Comparison of ENCODE assay signal across 19 mouse cellular contexts in the genomic region with DNA sequence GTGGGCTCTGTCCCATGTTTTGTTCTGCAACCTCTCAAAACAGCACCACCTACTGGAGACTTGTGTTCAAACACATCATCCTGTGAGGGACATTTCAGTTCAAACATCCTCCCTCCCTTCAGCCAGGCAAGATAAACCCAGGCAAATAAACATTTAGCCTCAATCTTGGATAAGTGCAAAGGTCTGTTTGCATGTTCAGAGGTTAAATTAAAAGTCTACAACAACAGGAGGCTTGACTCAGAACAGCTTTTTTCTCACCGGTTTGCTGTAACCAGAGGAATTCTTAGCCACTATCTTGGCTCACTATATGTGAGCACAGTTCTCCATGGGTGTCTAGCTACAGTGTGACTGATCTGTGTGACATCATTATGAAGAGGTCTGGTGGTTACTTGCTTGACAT. TPM values are rescaled to one million over a fixed set of nuclear protein-coding genes. Genes with fewer than 3 reads are reported as not detected.
DNase-seq lines count a peak whose midpoint lies in the region; ATAC-seq and TF ChIP-seq lines count a peak whose summit lies in the region.
"Had no signal": no experiment of that assay in that cellular context is flagged by ENCODE, and none has a peak within 500 bp of the region (broad histone marks: within the 10 kb centered on the region; RNA-seq: fewer than 3 reads in every experiment).

No protein-coding gene starts in this region.

- no peaks in the 10 kb centered on the region for H3K79me2 ChIP-seq in liver, adult 2 months (ENCODE audit: control insufficient read depth, insufficient read depth, low read length)

- no peaks in the 10 kb centered on the region for H3K36me3 ChIP-seq in forebrain, postnatal 0 days (ENCODE audit: insufficient read depth)
- H3K36me3 ChIP-seq in forebrain, embryonic 14.5 days (ENCODE audit: control insufficient read depth, insufficient read depth, low read length) = no peaks in the 10 kb centered on the region
- no peaks in the 10 kb centered on the region for H3K36me3 ChIP-seq in liver, adult 2 months (ENCODE audit: control insufficient read depth, insufficient read depth, low read length)
- H3K36me3 ChIP-seq in liver, embryonic 12.5 days = no peaks in the 10 kb centered on the region
- H3K36me3 ChIP-seq in midbrain, postnatal 0 days (ENCODE audit: insufficient read depth, low read length) = no peaks in the 10 kb centered on the region
- H3K36me3 ChIP-seq in midbrain, embryonic 14.5 days (ENCODE audit: control insufficient read depth, insufficient read depth, low read length) = no peaks in the 10 kb centered on the region
- no peaks in the 10 kb centered on the region for H3K36me3 ChIP-seq in intestine, postnatal 0 days (ENCODE audit: control insufficient read depth, insufficient read depth)
- H3K36me3 ChIP-seq: heart, embryonic 10.5 days; hindbrain, embryonic 15.5 days had no signal

- peak; percentile 14; the same call in 1 of the 2 replicates for TF ChIP-seq CTCF in forebrain, postnatal 0 days (IDR thresholded peaks at IDR 0.05; ENCODE audit: low read depth)
- TF ChIP-seq CTCF in liver, adult 2 months (IDR thresholded peaks at IDR 0.05; ENCODE audit: low read depth, low read length) = 0 out of 2 replicates have a peak, but pooled peaks have one; percentile 6
- peak; percentile 13; the same call in 1 of the 2 replicates for TF ChIP-seq CTCF in midbrain, postnatal 0 days (IDR thresholded peaks at IDR 0.05)
- no peak for TF ChIP-seq CTCF in intestine, postnatal 0 days (IDR thresholded peaks at IDR 0.05; ENCODE audit: low read depth)

- H3K4me3 ChIP-seq in forebrain, postnatal 0 days (ENCODE audit: low read depth, low read length) = no peak overlapping the region
- no peak overlapping the region for H3K4me3 ChIP-seq in forebrain, embryonic 14.5 days (ENCODE audit: low read depth, low read length)
- no peak overlapping the region for H3K4me3 ChIP-seq in liver, adult 2 months (ENCODE audit: insufficient read depth, low read depth, low read length)
- no peak overlapping the region for H3K4me3 ChIP-seq in liver, embryonic 12.5 days
- H3K4me3 ChIP-seq in midbrain, postnatal 0 days (ENCODE audit: low read depth, low read length) = no peak overlapping the region
- H3K4me3 ChIP-seq in midbrain, embryonic 14.5 days (replicated peaks; ENCODE audit: low read depth, low read length) = no peak overlapping the region
- no peak overlapping the region for H3K4me3 ChIP-seq in intestine, postnatal 0 days (ENCODE audit: low read depth, low read length)
- H3K4me3 ChIP-seq: embryonic facial prominence, embryonic 12.5 days; heart, embryonic 10.5 days; hindbrain, embryonic 10.5 days; hindbrain, embryonic 15.5 days had no signal

- DNase-seq in forebrain, postnatal 0 days = no peak
- no peak for DNase-seq in forebrain, embryonic 14.5 days (ENCODE audit: low spot score)
- peak; percentile 67 for DNase-seq in liver, adult 2 months (ENCODE audit: extremely low read depth, low read depth, low spot score)
- no peak for DNase-seq in midbrain, postnatal 0 days (ENCODE audit: low spot score)
- no peak for DNase-seq in midbrain, embryonic 14.5 days
- DNase-seq in frontal cortex, postnatal 25 days (ENCODE audit: low spot score in 2 of 2) = no peak
- DNase-seq: adrenal gland, postnatal 10 days; B cell, adult 2 months; cerebellum, adult 11-12 months; cerebellum, adult 9-10 months; cerebellum, postnatal 25 days; heart, adult 18-20 months had no signal

- no peaks in the 10 kb centered on the region for H3K27me3 ChIP-seq in forebrain, postnatal 0 days (ENCODE audit: insufficient read depth, low read length)
- no peaks in the 10 kb centered on the region for H3K27me3 ChIP-seq in forebrain, embryonic 14.5 days (replicated peaks; ENCODE audit: control insufficient read depth, insufficient read depth, low read length)
- no peaks in the 10 kb centered on the region for H3K27me3 ChIP-seq in liver, adult 2 months (ENCODE audit: control insufficient read depth, insufficient read depth, low read length)
- no peaks in the 10 kb centered on the region for H3K27me3 ChIP-seq in liver, embryonic 12.5 days (replicated peaks)
- H3K27me3 ChIP-seq in midbrain, postnatal 0 days (ENCODE audit: insufficient read depth, low read length) = no peaks in the 10 kb centered on the region
- H3K27me3 ChIP-seq in midbrain, embryonic 14.5 days (ENCODE audit: control insufficient read depth, insufficient read depth, low read length) = no peaks in the 10 kb centered on the region
- no peaks in the 10 kb centered on the region for H3K27me3 ChIP-seq in intestine, postnatal 0 days (replicated peaks; ENCODE audit: control insufficient read depth, insufficient read depth, low read length)
- H3K27me3 ChIP-seq: embryonic facial prominence, embryonic 12.5 days; hindbrain, embryonic 15.5 days had no signal

- no peak overlapping the region for H3K27ac ChIP-seq in forebrain, postnatal 0 days (ENCODE audit: low read depth, low read length)
- no peak overlapping the region for H3K27ac ChIP-seq in forebrain, embryonic 14.5 days (ENCODE audit: low read depth, low read length)
- 0 out of 2 replicates have a peak overlapping the region, but pooled peaks have one; percentile 44 for H3K27ac ChIP-seq in liver, adult 2 months (replicated peaks; ENCODE audit: insufficient read depth, low read depth, low read length)
- no peak overlapping the region for H3K27ac ChIP-seq in liver, embryonic 12.5 days
- no peak overlapping the region for H3K27ac ChIP-seq in midbrain, postnatal 0 days (ENCODE audit: low read depth, low read length)
- no peak overlapping the region for H3K27ac ChIP-seq in midbrain, embryonic 14.5 days (replicated peaks; ENCODE audit: low read depth, low read length)
- no peak overlapping the region for H3K27ac ChIP-seq in intestine, postnatal 0 days (ENCODE audit: low read depth, low read length)
- H3K27ac ChIP-seq: embryonic facial prominence, embryonic 12.5 days; heart, embryonic 10.5 days; hindbrain, embryonic 10.5 days; hindbrain, embryonic 15.5 days had no signal

- 93% methylated on average over 1 of the region's 1 CpGs for whole genome bisulfite sequencing in forebrain, postnatal 0 days
- WGBS in forebrain, embryonic 14.5 days = 96% methylated on average over 1 of the region's 1 CpGs
- 28% methylated on average over 1 of the region's 1 CpGs for WGBS in liver, adult 2 months
- WGBS in liver, embryonic 12.5 days (ENCODE audit: insufficient replicate concordance) = 70% methylated on average over 1 of the region's 1 CpGs
- 96% methylated on average over 1 of the region's 1 CpGs for WGBS in midbrain, postnatal 0 days
- 90% methylated on average over 1 of the region's 1 CpGs for WGBS in midbrain, embryonic 14.5 days
- 63% methylated on average over 1 of the region's 1 CpGs for WGBS in intestine, postnatal 0 days

- no peak overlapping the region for H3K4me2 ChIP-seq in forebrain, postnatal 0 days (ENCODE audit: low read depth)
- no peak overlapping the region for H3K4me2 ChIP-seq in forebrain, embryonic 14.5 days (ENCODE audit: low read length)
- H3K4me2 ChIP-seq in liver, embryonic 12.5 days = no peak overlapping the region
- H3K4me2 ChIP-seq in midbrain, postnatal 0 days (ENCODE audit: low read depth, low read length, poor library complexity, severe bottlenecking) = no peak overlapping the region
- H3K4me2 ChIP-seq in midbrain, embryonic 14.5 days (ENCODE audit: low read length) = no peak overlapping the region
- no peak overlapping the region for H3K4me2 ChIP-seq in intestine, postnatal 0 days (replicated peaks; ENCODE audit: low read depth)
- H3K4me2 ChIP-seq: embryonic facial prominence, embryonic 12.5 days; hindbrain, embryonic 15.5 days had no signal

- no peaks in the 10 kb centered on the region for H3K9me3 ChIP-seq in forebrain, postnatal 0 days (ENCODE audit: low read length)
- peaks cover 6% of the 10 kb centered on the region; the same call in 1 of the 2 replicates for H3K9me3 ChIP-seq in forebrain, embryonic 14.5 days (replicated peaks; ENCODE audit: control insufficient read depth, low read length)
- peaks cover 6% of the 10 kb centered on the region; the same call in 1 of the 2 replicates for H3K9me3 ChIP-seq in liver, embryonic 12.5 days (replicated peaks)
- no peaks in the 10 kb centered on the region for H3K9me3 ChIP-seq in midbrain, postnatal 0 days (ENCODE audit: low read length)
- H3K9me3 ChIP-seq in midbrain, embryonic 14.5 days (ENCODE audit: control insufficient read depth, low read length) = peaks cover 6% of the 10 kb centered on the region; the same call in 1 of the 2 replicates
- peaks cover 4% of the 10 kb centered on the region; the same call in 1 of the 2 replicates for H3K9me3 ChIP-seq in intestine, postnatal 0 days (ENCODE audit: control insufficient read depth)
- H3K9me3 ChIP-seq: hindbrain, embryonic 15.5 days had no signal

- TF ChIP-seq POLR2A in liver, adult 2 months (IDR thresholded peaks at IDR 0.05; ENCODE audit: extremely low read depth, insufficient read depth, low read length) = no peak

- H3K4me1 ChIP-seq in forebrain, postnatal 0 days (ENCODE audit: insufficient read depth) = no peaks in the 10 kb centered on the region
- H3K4me1 ChIP-seq in forebrain, embryonic 14.5 days (ENCODE audit: control insufficient read depth, insufficient read depth, low read length) = no peaks in the 10 kb centered on the region
- no peaks in the 10 kb centered on the region for H3K4me1 ChIP-seq in liver, adult 2 months (ENCODE audit: control insufficient read depth, insufficient read depth, low read length)
- no peaks in the 10 kb centered on the region for H3K4me1 ChIP-seq in liver, embryonic 12.5 days
- H3K4me1 ChIP-seq in midbrain, postnatal 0 days (ENCODE audit: insufficient read depth, low read length) = no peaks in the 10 kb centered on the region
- H3K4me1 ChIP-seq in midbrain, embryonic 14.5 days (ENCODE audit: control insufficient read depth, insufficient read depth, low read length) = no peaks in the 10 kb centered on the region
- H3K4me1 ChIP-seq in intestine, postnatal 0 days (replicated peaks; ENCODE audit: control insufficient read depth, insufficient read depth, low read length) = no peaks in the 10 kb centered on the region
- H3K4me1 ChIP-seq: embryonic facial prominence, embryonic 12.5 days; heart, embryonic 10.5 days; hindbrain, embryonic 10.5 days; hindbrain, embryonic 15.5 days had no signal

- no peak overlapping the region for H3K9ac ChIP-seq in forebrain, postnatal 0 days
- H3K9ac ChIP-seq in forebrain, embryonic 14.5 days (ENCODE audit: low read length) = no peak overlapping the region
- no peak overlapping the region for H3K9ac ChIP-seq in liver, adult 2 months (ENCODE audit: low read depth, low read length)
- no peak overlapping the region for H3K9ac ChIP-seq in liver, embryonic 12.5 days
- no peak overlapping the region for H3K9ac ChIP-seq in midbrain, postnatal 0 days (replicated peaks; ENCODE audit: low read length, poor library complexity, severe bottlenecking)
- no peak overlapping the region for H3K9ac ChIP-seq in midbrain, embryonic 14.5 days (replicated peaks; ENCODE audit: low read length)
- H3K9ac ChIP-seq in intestine, postnatal 0 days (ENCODE audit: low read depth, low read length) = no peak overlapping the region
- H3K9ac ChIP-seq: embryonic facial prominence, embryonic 12.5 days; hindbrain, embryonic 15.5 days had no signal

- no peak for ATAC-seq in forebrain, postnatal 0 days
- no peak for ATAC-seq in forebrain, embryonic 14.5 days
- ATAC-seq in liver, embryonic 12.5 days = no peak
- no peak for ATAC-seq in midbrain, postnatal 0 days (ENCODE audit: low FRiP score)
- ATAC-seq in midbrain, embryonic 14.5 days (ENCODE audit: low FRiP score, low TSS enrichment) = no peak
- no peak for ATAC-seq in intestine, postnatal 0 days
- ATAC-seq: CD4-positive, CD25-positive, alpha-beta regulatory T cell, adult 4 months had no signal

RNA-seq across cellular contexts. Expression of a gene that starts 22.6 kb away (rescaled TPM):
- 1.8 and 2.4 TPM in 2 replicates for total RNA-seq in forebrain, postnatal 0 days (2014; rRNA removed)
- 0.38 and 0.64 TPM in 2 replicates for polyA plus RNA-seq in forebrain, postnatal 0 days (2015; fragmentation: Nextera tagmentation; extraction: Ambion mirVana)
- polyA plus RNA-seq in forebrain, embryonic 14.5 days (2014; fragmentation: Nextera tagmentation; extraction: Ambion mirVana) = 0.32 and 0.50 TPM in 2 replicates
- total RNA-seq in liver, adult 2 months (2014; rRNA removed) = 0.07 TPM in 1 of 2 replicates, not detected in the other
- polyA plus RNA-seq in liver, adult 2 months (2012; rRNA removed) = 0.02 and 0.15 TPM in 2 replicates
- 0.14 TPM in 2 replicates for polyA plus RNA-seq in liver, embryonic 12.5 days (2016; fragmentation: Nextera tagmentation; extraction: Ambion mirVana)
- 1.3 and 1.7 TPM in 2 replicates for total RNA-seq in midbrain, postnatal 0 days (2014; rRNA removed)
- 0.73 and 0.76 TPM in 2 replicates for polyA plus RNA-seq in midbrain, postnatal 0 days (2015; fragmentation: Nextera tagmentation; extraction: Ambion mirVana)
- 0.42 and 0.50 TPM in 2 replicates for polyA plus RNA-seq in midbrain, embryonic 14.5 days (2014; fragmentation: Nextera tagmentation; extraction: Ambion mirVana)
- polyA plus RNA-seq in intestine, postnatal 0 days (2015; fragmentation: Nextera tagmentation; extraction: Ambion mirVana) = 0.37 and 0.44 TPM in 2 replicates
